Mouse (Mus musculus) lung, postnatal 0 days (tissue): ENCODE measurements around the gene Ggt1. TPM values are rescaled to one million over a fixed set of nuclear protein-coding genes. Genes with fewer than 3 reads are reported as not detected.
A peak's percentile ranks its signal among the peaks of the same experiment; 100 is the strongest.
"Not testable (repeated sequence)": the region's sequence is repeated elsewhere in the genome, so short reads cannot be mapped to it uniquely, and the experiment has no call there.

Experiments
- ATAC-seq: fragments of 200-750 bp; cut with Nextera tagmentation; 2 replicates; pipeline ENCODE4 v1.8.0; 2017; ENCODE audit warnings: moderate library complexity
- DNase-seq: peaks from one replicate; pipeline ENCODE4 v3.0.0-alpha.2; 2016; ENCODE audit warnings: low spot score
- H3K27ac ChIP-seq: fragments of 300-500 bp; sonication (generic); 2 replicates; pipeline ENCODE4 v1.5.1; 2014; ENCODE audit warnings: antibody characterized with exemption, mild to moderate bottlenecking, low read length, mixed read lengths
- H3K27me3 ChIP-seq: fragments of 300-500 bp; sonication (generic); replicated peaks from 2 replicates; pipeline ENCODE4 v1.6.1; 2014; ENCODE audit warnings: low read length, mixed read lengths; ENCODE audit not compliant: insufficient read depth
- H3K36me3 ChIP-seq: fragments of 300-500 bp; sonication (generic); 2 replicates; pipeline ENCODE4 v1.6.1; 2014; ENCODE audit warnings: low read length, mixed read lengths; ENCODE audit not compliant: insufficient read depth
- H3K4me1 ChIP-seq: fragments of 300-500 bp; sonication (generic); 2 replicates; pipeline ENCODE4 v1.6.1; 2014; ENCODE audit warnings: antibody characterized with exemption, low read depth, low read length, mixed read lengths; ENCODE audit not compliant: insufficient read depth
- H3K4me2 ChIP-seq: fragments of 300-500 bp; sonication (generic); replicated peaks from 2 replicates; pipeline ENCODE4 v1.6.1; 2014; ENCODE audit warnings: low read depth, mild to moderate bottlenecking, low read length, moderate library complexity, mixed read lengths
- H3K4me3 ChIP-seq: fragments of 300-500 bp; sonication (generic); 2 replicates; pipeline ENCODE4 v1.5.1; 2014; ENCODE audit warnings: low read depth, low read length
- H3K9ac ChIP-seq: fragments of 300-500 bp; sonication (generic); replicated peaks from 2 replicates; pipeline ENCODE4 v1.6.1; 2014; ENCODE audit warnings: low read depth, mild to moderate bottlenecking
- H3K9me3 ChIP-seq: fragments of 300-500 bp; sonication (generic); 2 replicates; pipeline ENCODE4 v1.6.1; 2016; ENCODE audit warnings: low read length, mixed read lengths
- CTCF ChIP-seq: IDR thresholded peaks from 2 replicates; pipeline ENCODE4 v1.5.1; 2016; ENCODE audit warnings: antibody characterized with exemption, mild to moderate bottlenecking
- EP300 ChIP-seq: IDR thresholded peaks from 2 replicates; pipeline ENCODE4 v1.6.1; 2016; ENCODE audit warnings: antibody characterized with exemption, mild to moderate bottlenecking, control low read depth
- WGBS: fragments of 180-500 bp; shearing (Covaris S2); extraction: QIAGEN DNeasy Blood & Tissue Kit; methylation state at CpG from one replicate; pipeline ENCODE4 v1.1.7; 2014; 5-methylcytosine and 5-hydroxymethylcytosine counted together
- polyA plus RNA-seq: library from polyadenylated mRNA; unstranded; fragments of >200 nt; fragmentation: Nextera tagmentation; extraction: Ambion mirVana; gene quantifications from 2 replicates; pipeline ENCODE4 v1.2.1, GENCODE M21; 2015

The Ggt1 gene
- polyA plus RNA-seq, 1 experiment from 2014 or later, result 0.42 TPM

DNA sequence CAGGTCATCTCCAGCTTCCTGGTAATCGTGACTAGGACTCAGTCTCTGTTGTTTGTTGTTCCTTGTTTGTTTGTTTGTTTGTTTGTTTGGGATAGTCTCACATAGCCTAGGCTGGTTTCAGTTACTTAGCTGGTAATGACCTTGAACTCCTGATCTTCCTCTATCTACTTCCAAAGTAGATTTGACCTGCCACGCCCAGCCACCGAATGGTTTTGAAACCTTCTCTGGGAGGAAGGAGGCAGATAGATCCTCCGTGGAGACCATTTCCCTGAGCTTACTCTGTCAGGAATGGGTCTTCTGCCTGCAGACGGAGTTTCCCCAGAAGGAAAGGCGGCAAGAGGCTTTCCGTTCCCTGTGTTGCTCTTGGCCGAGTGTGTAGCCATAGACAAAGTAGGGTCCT is 1.2 kb downstream of the Ggt1 start:
- Histone ChIP-seq H3K36me3 (no peaks in the 10 kb centered on the region), H3K9ac (no peak overlapping the region), H3K27me3 (peaks cover 19% of the 10 kb centered on the region), H3K27ac (no peak overlapping the region), H3K4me3 (no peak overlapping the region), H3K9me3 (no peaks in the 10 kb centered on the region), H3K4me1 (peaks cover 5% of the 10 kb centered on the region; the same call in 1 of the 2 replicates), H3K4me2 (no peak overlapping the region)
- no peak for TF ChIP-seq CTCF
- 82% methylated on average over 8 of the region's 8 CpGs for WGBS
- ATAC-seq (no peak), DNase-seq (no peak)

GRCm38 (mm10) chr10:75564687-75565265 is 3.4 kb downstream of the Ggt1 start:
- DNase-seq, result no peak
- Histone ChIP-seq H3K36me3 (no peaks in the 10 kb centered on the region), H3K4me3 (no peak overlapping the region), H3K4me2 (no peak overlapping the region), H3K9me3 (no peaks in the 10 kb centered on the region), H3K27ac (no peak overlapping the region), H3K9ac (no peak overlapping the region), H3K4me1 (peaks cover 2% of the 10 kb centered on the region; the same call in 1 of the 2 replicates), H3K27me3 (peaks cover 10% of the 10 kb centered on the region)
- 76% methylated on average over 12 of the region's 12 CpGs for WGBS
- ATAC-seq, result no peak
- TF ChIP-seq CTCF (no peak), EP300 (no peak)

GRCm38 (mm10) chr10:75565436-75565835 is 4.0 kb downstream of the Ggt1 start:
- ATAC-seq, result peak; percentile 25; the same call in 1 of the 2 replicates
- Histone ChIP-seq H3K9me3 (no peaks in the 10 kb centered on the region), H3K27me3 (peaks cover 4% of the 10 kb centered on the region), H3K4me1 (no peaks in the 10 kb centered on the region), H3K9ac (no peak overlapping the region), H3K4me2 (no peak overlapping the region), H3K36me3 (no peaks in the 10 kb centered on the region), H3K27ac (no peak overlapping the region), H3K4me3 (no peak overlapping the region)
- no peak for TF ChIP-seq CTCF
- no peak for TF ChIP-seq EP300
- no peak for DNase-seq
- 44% methylated on average over 6 of the region's 6 CpGs for WGBS

- Histone ChIP-seq H3K4me1 (no peaks in the 10 kb centered on the region), H3K9me3 (no peaks in the 10 kb centered on the region), H3K27me3 (no peaks in the 10 kb centered on the region), H3K27ac (no peak overlapping the region), H3K4me3 (no peak overlapping the region), H3K9ac (no peak overlapping the region), H3K4me2 (no peak overlapping the region), H3K36me3 (no peaks in the 10 kb centered on the region)
- TF ChIP-seq CTCF (no peak), EP300 (no peak)
- DNase-seq, result no peak
- no peak for ATAC-seq
- 65% methylated on average over 7 of the region's 7 CpGs for WGBS
Observed at GRCm38 (mm10) chr10:75565906-75566305, 4.5 kb downstream of the Ggt1 start.

- Histone ChIP-seq H3K27ac (no peak overlapping the region), H3K4me1 (no peaks in the 10 kb centered on the region), H3K9me3 (no peaks in the 10 kb centered on the region), H3K4me2 (no peak overlapping the region), H3K36me3 (no peaks in the 10 kb centered on the region), H3K4me3 (no peak overlapping the region), H3K9ac (no peak overlapping the region), H3K27me3 (no peaks in the 10 kb centered on the region)
- TF ChIP-seq EP300 (no peak), CTCF (no peak)
- ATAC-seq (no peak), DNase-seq (no peak)
- 72% methylated on average over 5 of the region's 5 CpGs for WGBS
Observed at GRCm38 (mm10) chr10:75566321-75566720, 4.9 kb downstream of the Ggt1 start.

DNA sequence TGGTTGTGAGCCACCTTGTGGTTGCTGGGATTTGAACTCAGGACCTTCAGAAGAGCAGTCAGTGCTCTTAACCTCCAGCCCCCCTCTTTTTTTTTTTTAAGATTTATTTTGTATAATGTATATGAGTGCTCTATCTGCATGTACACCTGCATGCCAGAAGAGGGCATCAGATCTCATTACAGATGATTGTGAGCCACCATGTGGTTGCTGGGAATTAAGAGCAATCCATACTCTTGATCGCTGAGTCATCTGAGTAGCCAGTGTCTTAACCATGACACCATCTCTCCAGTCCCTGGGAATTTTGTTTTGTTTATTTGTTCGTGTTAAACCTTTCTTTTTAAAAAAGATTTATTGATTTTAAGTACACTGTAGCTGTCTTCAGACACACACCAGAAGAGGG is 5.4 kb downstream of the Ggt1 start:
- not testable (repeated sequence) for H3K4me3 ChIP-seq, ATAC-seq, H3K4me2 ChIP-seq, H3K36me3 ChIP-seq, DNase-seq, H3K9ac ChIP-seq, H3K9me3 ChIP-seq, H3K4me1 ChIP-seq, H3K27ac ChIP-seq, H3K27me3 ChIP-seq
- 81% methylated on average over 2 of the region's 2 CpGs for WGBS
- TF ChIP-seq CTCF, result peak; percentile 31

- Histone ChIP-seq H3K27ac (no peak overlapping the region), H3K27me3 (no peaks in the 10 kb centered on the region), H3K36me3 (no peaks in the 10 kb centered on the region), H3K4me3 (no peak overlapping the region), H3K9me3 (no peaks in the 10 kb centered on the region), H3K4me2 (no peak overlapping the region), H3K9ac (no peak overlapping the region), H3K4me1 (no peaks in the 10 kb centered on the region)
- WGBS, result 29% methylated on average over 5 of the region's 5 CpGs
- ATAC-seq (no peak), DNase-seq (no peak)
- TF ChIP-seq CTCF, result no peak
- TF ChIP-seq EP300, result no peak
Observed at GRCm38 (mm10) chr10:75568029-75568428, 6.6 kb downstream of the Ggt1 start.
